Comparison of ENCODE assay signal across 8 mouse cellular contexts in genomic region chr6:108828234-108828868, GRCm38 (mm10). TPM values are rescaled to one million over a fixed set of nuclear protein-coding genes. Genes with fewer than 3 reads are reported as not detected.
DNase-seq lines count a peak whose midpoint lies in the region; ATAC-seq lines count a peak whose summit lies in the region.

TSS of gene Edem1 (plus strand) at chr6:108828641.

- H3K9ac ChIP-seq in hindbrain, embryonic 15.5 days = peak within 1 kb of the TSS; percentile 82

- ATAC-seq in hindbrain, embryonic 15.5 days (ENCODE audit: low FRiP score, low read depth) = peak; percentile 96

- under 1% methylated on average over 65 of the region's 67 CpGs for WGBS in hindbrain, embryonic 15.5 days

- H3K4me1 ChIP-seq in hindbrain, embryonic 15.5 days (replicated peaks) = peaks cover 18% of the 10 kb centered on the region

- peak; percentile 93 for DNase-seq in T-cell, adult 2 months (ENCODE audit: low spot score)
- DNase-seq in cerebellum, postnatal 36 days = peak; percentile 89 to 95
- DNase-seq in frontal cortex, postnatal 36 days (ENCODE audit: low spot score in 2 of 2) = peak; percentile 92 to 95
- DNase-seq in left cerebral cortex, adult 11 months (ENCODE audit: low spot score) = peak; percentile 91
- peak; percentile 99 to 100 for DNase-seq in lung, postnatal 4 days
- peak; percentile 84 for DNase-seq in retina, postnatal 7 days (ENCODE audit: low read depth, low spot score)
- DNase-seq in urinary bladder, adult 2 months (ENCODE audit: low spot score) = peak; percentile 98

- peak within 1 kb of the TSS; percentile 80 for H3K4me2 ChIP-seq in hindbrain, embryonic 15.5 days

- peaks cover 4% of the 10 kb centered on the region; the same call in 1 of the 2 replicates for H3K36me3 ChIP-seq in hindbrain, embryonic 15.5 days

- H3K9me3 ChIP-seq in hindbrain, embryonic 15.5 days = no peaks in the 10 kb centered on the region

- H3K27ac ChIP-seq in hindbrain, embryonic 15.5 days (replicated peaks) = peak within 1 kb of the TSS; percentile 77

- no peaks in the 10 kb centered on the region for H3K27me3 ChIP-seq in hindbrain, embryonic 15.5 days

- peak within 1 kb of the TSS; percentile 73 for H3K4me3 ChIP-seq in hindbrain, embryonic 15.5 days

RNA-seq across cellular contexts. Expression of gene Edem1, which starts in this region (rescaled TPM):
- 5.8 and 10.2 TPM in 2 replicates for polyA plus RNA-seq in hindbrain, embryonic 15.5 days (2015; fragmentation: Nextera tagmentation; extraction: Ambion mirVana)
- polyA plus RNA-seq in urinary bladder, adult 2 months (2012; rRNA removed) = 24.3 and 24.7 TPM in 2 replicates

Comparison
In these comparisons a context has a peak if more than half of its experiments do, and no peak if none do; other contexts are left out.
1. Peak in every context shown above with its lines: DNase-seq, ATAC-seq, H3K4me3 ChIP-seq and H3K27ac ChIP-seq.